Mouse (Mus musculus): ENCODE data around the gene Rgs9bp.
"Not testable (repeated sequence)": the region's sequence is repeated elsewhere in the genome, so short reads cannot be mapped to it uniquely, and the experiment has no call there.

- not testable (repeated sequence) for TF ChIP-seq CTCF (IDR thresholded peaks at IDR 0.05; ENCODE audit: borderline replicate concordance, extremely low read depth, insufficient read depth, insufficient read length); POLR2A (IDR thresholded peaks at IDR 0.05; ENCODE audit: borderline replicate concordance, extremely low read depth, insufficient read depth, insufficient read length, poor library complexity, severe bottlenecking)
Observed at GRCm38 (mm10) chr7:35565965-35566364, 19.4 kb downstream of the Rgs9bp start.
